32 mouse cellular contexts compared by ENCODE assay signal in genomic region chr7:40842344-40842992, GRCm38 (mm10). TPM values are rescaled to one million over a fixed set of nuclear protein-coding genes. Genes with fewer than 3 reads are reported as not detected.
A peak's percentile ranks its signal among the peaks of the same experiment; 100 is the strongest.
DNase-seq lines count a peak whose midpoint lies in the region; ATAC-seq lines count a peak whose summit lies in the region.
"Had no signal": no experiment of that assay in that cellular context is flagged by ENCODE, and none has a peak within 500 bp of the region (broad histone marks: within the 10 kb centered on the region; RNA-seq: fewer than 3 reads in every experiment).

No protein-coding gene starts in this region.

- H3K4me2 ChIP-seq in midbrain, embryonic 16.5 days (ENCODE audit: low read length): no peak overlapping the region
- no peak overlapping the region for H3K4me2 ChIP-seq in forebrain, embryonic 14.5 days (ENCODE audit: low read length)
- H3K4me2 ChIP-seq: heart, embryonic 11.5 days; intestine, embryonic 15.5 days; limb, embryonic 15.5 days; liver, embryonic 13.5 days had no signal

- no peak overlapping the region for H3K9ac ChIP-seq in midbrain, embryonic 16.5 days (ENCODE audit: low read depth, low read length)
- no peak overlapping the region for H3K9ac ChIP-seq in forebrain, embryonic 14.5 days (ENCODE audit: low read length)
- H3K9ac ChIP-seq: intestine, embryonic 15.5 days; limb, embryonic 15.5 days; liver, embryonic 13.5 days had no signal

- ATAC-seq in midbrain, embryonic 16.5 days: peak; percentile 75
- peak; percentile 80 for ATAC-seq in forebrain, embryonic 14.5 days
- no peak for ATAC-seq in megakaryocyte progenitor cell, adult 5-6 weeks (replicated peaks; ENCODE audit: poor library complexity)
- ATAC-seq: hindbrain, embryonic 16.5 days; intestine, embryonic 15.5 days; lung, postnatal 0 days; Patski had no signal

- DNase-seq in heart, adult 11 months: peak; percentile 19
- DNase-seq in heart, postnatal 4 days: no peak
- DNase-seq in midbrain, embryonic 10.5 days (ENCODE audit: low spot score): no peak
- peak; percentile 63 for DNase-seq in forebrain, embryonic 14.5 days (ENCODE audit: low spot score)
- DNase-seq in retina, postnatal 1 day: peak; percentile 80
- no peak for DNase-seq in left cerebral cortex, postnatal 36 days (ENCODE audit: low spot score in 2 of 2)
- DNase-seq: adrenal gland, postnatal 14 days; cerebellum, adult 2 months; cerebellum, postnatal 14 days; gastrocnemius, postnatal 25 days; heart, adult 18-20 months; heart, postnatal 36 days; kidney, adult 2 months; layer of hippocampus, postnatal 36 days; liver, embryonic 13.5 days; lung, adult 18-20 months; lung, postnatal 4 days; right cerebral cortex, postnatal 4 days had no signal

- WGBS in midbrain, embryonic 16.5 days: 69% methylated on average over 8 of the region's 8 CpGs
- WGBS in midbrain, embryonic 10.5 days: 88% methylated on average over 8 of the region's 8 CpGs
- WGBS in forebrain, embryonic 14.5 days: 39% methylated on average over 8 of the region's 8 CpGs

- no peak overlapping the region for H3K4me3 ChIP-seq in midbrain, embryonic 16.5 days (ENCODE audit: low read depth, low read length)
- no peak overlapping the region for H3K4me3 ChIP-seq in midbrain, embryonic 10.5 days
- H3K4me3 ChIP-seq in forebrain, embryonic 14.5 days (ENCODE audit: low read depth, low read length): no peak overlapping the region
- H3K4me3 ChIP-seq: intestine, embryonic 15.5 days; limb, embryonic 10.5 days; limb, embryonic 15.5 days; liver, embryonic 13.5 days had no signal

- no peaks in the 10 kb centered on the region for H3K4me1 ChIP-seq in midbrain, embryonic 16.5 days (ENCODE audit: control insufficient read depth, insufficient read depth, low read length)
- no peaks in the 10 kb centered on the region for H3K4me1 ChIP-seq in midbrain, embryonic 10.5 days
- 0 out of 2 replicates have a peak, but pooled peaks cover 3% of the 10 kb centered on the region for H3K4me1 ChIP-seq in forebrain, embryonic 14.5 days (ENCODE audit: control insufficient read depth, insufficient read depth, low read length)
- H3K4me1 ChIP-seq: intestine, embryonic 15.5 days; limb, embryonic 10.5 days; limb, embryonic 15.5 days; liver, embryonic 13.5 days had no signal

- H3K27me3 ChIP-seq in midbrain, embryonic 16.5 days (ENCODE audit: control insufficient read depth, insufficient read depth, low read depth, low read length): no peaks in the 10 kb centered on the region
- no peaks in the 10 kb centered on the region for H3K27me3 ChIP-seq in midbrain, embryonic 10.5 days (ENCODE audit: low read depth, poor library complexity, severe bottlenecking)
- no peaks in the 10 kb centered on the region for H3K27me3 ChIP-seq in forebrain, embryonic 14.5 days (replicated peaks; ENCODE audit: control insufficient read depth, insufficient read depth, low read length)
- H3K27me3 ChIP-seq: intestine, embryonic 15.5 days; limb, embryonic 15.5 days; liver, embryonic 13.5 days; Patski had no signal

- no peaks in the 10 kb centered on the region for H3K9me3 ChIP-seq in midbrain, embryonic 16.5 days (replicated peaks; ENCODE audit: control insufficient read depth, low read length, poor library complexity, severe bottlenecking)
- no peaks in the 10 kb centered on the region for H3K9me3 ChIP-seq in midbrain, embryonic 10.5 days (replicated peaks)
- no peaks in the 10 kb centered on the region; the same call in 1 of the 2 replicates for H3K9me3 ChIP-seq in forebrain, embryonic 14.5 days (replicated peaks; ENCODE audit: control insufficient read depth, low read length)
- H3K9me3 ChIP-seq: intestine, embryonic 15.5 days; limb, embryonic 10.5 days; limb, embryonic 15.5 days; liver, embryonic 13.5 days had no signal

- intact Hi-C loops in left cerebral cortex, postnatal 36 days (cut with DNase I): no loop called here

- no peak overlapping the region for H3K27ac ChIP-seq in midbrain, embryonic 16.5 days (ENCODE audit: low read length)
- no peak overlapping the region for H3K27ac ChIP-seq in midbrain, embryonic 10.5 days (replicated peaks)
- no peak overlapping the region for H3K27ac ChIP-seq in forebrain, embryonic 14.5 days (ENCODE audit: low read depth, low read length)
- H3K27ac ChIP-seq: intestine, embryonic 15.5 days; kidney, postnatal 0 days; limb, embryonic 10.5 days; limb, embryonic 15.5 days; liver, embryonic 13.5 days had no signal

- no peaks in the 10 kb centered on the region for H3K36me3 ChIP-seq in midbrain, embryonic 16.5 days (ENCODE audit: control insufficient read depth, insufficient read depth, low read length)
- no peaks in the 10 kb centered on the region for H3K36me3 ChIP-seq in midbrain, embryonic 10.5 days
- no peaks in the 10 kb centered on the region for H3K36me3 ChIP-seq in forebrain, embryonic 14.5 days (ENCODE audit: control insufficient read depth, insufficient read depth, low read length)
- H3K36me3 ChIP-seq: G1E; intestine, embryonic 15.5 days; limb, embryonic 10.5 days; limb, embryonic 15.5 days; liver, embryonic 13.5 days had no signal

RNA-seq across cellular contexts. Expression of gene Vstm2b, which starts 55.7 kb away (rescaled TPM):
- total RNA-seq in heart, postnatal 4 days (2021): under 1 TPM; 0.18 to 0.31 TPM
- 23.5 and 24.5 TPM in 2 replicates for polyA plus RNA-seq in midbrain, embryonic 16.5 days (2015; fragmentation: Nextera tagmentation; extraction: Ambion mirVana)
- 7.3 and 8.9 TPM in 2 replicates for polyA plus RNA-seq in midbrain, embryonic 10.5 days (2016; fragmentation: Nextera tagmentation; extraction: Ambion mirVana)
- 15.3 and 19.2 TPM in 2 replicates for polyA plus RNA-seq in forebrain, embryonic 14.5 days (2014; fragmentation: Nextera tagmentation; extraction: Ambion mirVana)
- total RNA-seq in left cerebral cortex, postnatal 36 days (2021): 10 to 100 TPM; 51.0 to 63.0 TPM
- total RNA-seq in megakaryocyte progenitor cell, adult 5-6 weeks (2015): not detected in 2 replicates
- not detected in 2 replicates for total RNA-seq in megakaryocyte progenitor cell, adult 5-6 weeks (2017)
- total RNA-seq: G1E; gastrocnemius, adult 18-20 months; megakaryocyte-erythroid progenitor cell, adult 5-6 weeks; neutrophil, adult 5-6 weeks had no signal
- polyA plus RNA-seq: G1E; liver, embryonic 13.5 days had no signal

Comparison
In these comparisons a context has a peak if more than half of its experiments do, and no peak if none do; other contexts are left out.
1. DNase-seq: peak in heart, adult 11 months (single experiment), forebrain, embryonic 14.5 days (single experiment) and retina, postnatal 1 day (single experiment); none in heart, postnatal 4 days (single experiment), midbrain, embryonic 10.5 days (single experiment) and left cerebral cortex, postnatal 36 days (0 of 2).
2. RNA of gene Vstm2b, which starts 55.7 kb away (total RNA-seq): 51.0 to 63.0 TPM in left cerebral cortex, postnatal 36 days; 0.18 to 0.31 TPM in heart, postnatal 4 days and not detected in megakaryocyte progenitor cell, adult 5-6 weeks; every median in the first group is over 10 times any median in the second.